In the genomic region with DNA sequence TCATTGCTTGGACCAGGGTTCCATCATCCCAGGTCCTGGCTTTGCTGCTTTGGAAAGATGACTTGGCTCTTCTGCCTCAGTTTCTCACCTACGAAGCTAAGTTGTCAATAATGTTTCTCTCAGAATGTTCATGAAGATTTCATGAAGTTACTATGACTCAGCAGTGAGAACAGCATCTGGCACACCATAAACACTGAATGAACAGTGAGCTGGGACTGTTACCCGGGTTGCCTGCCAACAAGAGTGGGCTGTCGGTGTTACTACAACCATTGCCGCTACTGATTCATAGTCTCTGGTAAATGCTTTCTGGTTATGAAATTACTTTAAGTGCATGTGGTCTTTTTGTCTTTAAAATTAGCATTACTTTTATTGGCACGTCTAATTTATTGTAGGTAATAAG, we compare ENCODE assay signal across 20 mouse cellular contexts.
DNase-seq lines count a peak whose midpoint lies in the region; ATAC-seq and TF ChIP-seq lines count a peak whose summit lies in the region.
"Had no signal": no experiment of that assay in that cellular context is flagged by ENCODE, and none has a peak within 500 bp of the region (broad histone marks: within the 10 kb centered on the region; RNA-seq: fewer than 3 reads in every experiment).

No protein-coding gene starts in this region.

- peak; percentile 31 for TF ChIP-seq CTCF in layer of hippocampus, adult 2 months (conservative IDR thresholded peaks at IDR 0.05)

- ATAC-seq in cerebellum, adult (ENCODE audit: insufficient number of reproducible peaks, low FRiP score, low TSS enrichment) = no peak
- ATAC-seq: forebrain, embryonic 13.5 days; intestine, postnatal 0 days; midbrain, embryonic 15.5 days had no signal

- H3K4me1 ChIP-seq in heart, embryonic 10.5 days = 0 out of 2 replicates have a peak, but pooled peaks cover 9% of the 10 kb centered on the region
- H3K4me1 ChIP-seq: embryonic facial prominence, embryonic 10.5 days; forebrain, embryonic 13.5 days; hindbrain, embryonic 15.5 days; liver, embryonic 13.5 days; midbrain, embryonic 15.5 days had no signal

- no peaks in the 10 kb centered on the region for H3K27me3 ChIP-seq in heart, embryonic 10.5 days (ENCODE audit: insufficient read depth, poor library complexity, severe bottlenecking)
- H3K27me3 ChIP-seq: forebrain, embryonic 13.5 days; hindbrain, embryonic 15.5 days; liver, embryonic 13.5 days; midbrain, embryonic 15.5 days had no signal

- no peaks in the 10 kb centered on the region for H3K36me3 ChIP-seq in heart, embryonic 10.5 days
- H3K36me3 ChIP-seq: embryonic facial prominence, embryonic 10.5 days; G1E; hindbrain, embryonic 15.5 days; liver, embryonic 13.5 days; midbrain, embryonic 15.5 days had no signal

- DNase-seq in frontal cortex, postnatal 14 days (ENCODE audit: low spot score in 2 of 2) = peak; percentile 36 to 39
- DNase-seq in layer of hippocampus, adult 2 months (ENCODE audit: low spot score in 2 of 2) = peak; percentile 63 to 80
- DNase-seq in left cerebral cortex, adult 8-10 months (ENCODE audit: low spot score in 2 of 2) = peak; percentile 13 to 79
- peak; percentile 54 for DNase-seq in right cerebral cortex, postnatal 14 days
- DNase-seq in heart, embryonic 10.5 days (ENCODE audit: low spot score) = no peak
- DNase-seq in cerebellum, adult 11 months = no peak
- no peak for DNase-seq in kidney, adult 9 months
- DNase-seq: cerebellum, adult 11-12 months; cerebellum, postnatal 36 days; gastrocnemius, postnatal 25 days; heart, postnatal 14 days; kidney, postnatal 10 days; liver, embryonic 13.5 days had no signal

- no peaks in the 10 kb centered on the region for H3K9me3 ChIP-seq in heart, embryonic 10.5 days
- H3K9me3 ChIP-seq: embryonic facial prominence, embryonic 10.5 days; forebrain, embryonic 13.5 days; G1E; hindbrain, embryonic 15.5 days; liver, embryonic 13.5 days; midbrain, embryonic 15.5 days had no signal

- no peak overlapping the region for H3K27ac ChIP-seq in layer of hippocampus, adult 2 months
- no peak overlapping the region for H3K27ac ChIP-seq in heart, embryonic 10.5 days
- H3K27ac ChIP-seq: embryonic facial prominence, embryonic 10.5 days; forebrain, embryonic 13.5 days; hindbrain, embryonic 15.5 days; liver, embryonic 13.5 days; midbrain, embryonic 15.5 days had no signal

- no peak overlapping the region for H3K4me3 ChIP-seq in layer of hippocampus, adult 2 months
- no peak overlapping the region for H3K4me3 ChIP-seq in heart, embryonic 10.5 days
- H3K4me3 ChIP-seq: embryonic facial prominence, embryonic 10.5 days; forebrain, embryonic 13.5 days; hindbrain, embryonic 15.5 days; liver, embryonic 13.5 days; midbrain, embryonic 15.5 days had no signal

- WGBS in heart, embryonic 10.5 days = 90% methylated on average over 5 of the region's 5 CpGs

Comparison
In these comparisons a context has a peak if more than half of its experiments do, and no peak if none do; other contexts are left out.
1. DNase-seq: peak in frontal cortex, postnatal 14 days (2 of 2), layer of hippocampus, adult 2 months (2 of 2), left cerebral cortex, adult 8-10 months (2 of 2) and right cerebral cortex, postnatal 14 days (single experiment); none in heart, embryonic 10.5 days (single experiment), cerebellum, adult 11 months (single experiment) and kidney, adult 9 months (single experiment).